Mouse (Mus musculus): ENCODE measurements at regions not wholly inside any gene's neighbourhood (a gene's known extent, or its start where the extent isn't known, plus 50 kb on each side); places are given as distances from the start of the nearest gene placed in this dataset.

- no peaks in the 10 kb centered on the region for H3K9me3 ChIP-seq (ENCODE audit: low read length)
- DNase-seq (ENCODE audit: low spot score) (no peak), ATAC-seq (no peak)
- H3K4me1 ChIP-seq (ENCODE audit: insufficient read depth, low read depth, low read length), result no peaks in the 10 kb centered on the region
- H3K4me2 ChIP-seq (replicated peaks; ENCODE audit: low read depth, low read length), result no peak overlapping the region
- H3K4me3 ChIP-seq (ENCODE audit: low read depth, low read length), result no peak overlapping the region
- TF ChIP-seq EP300 (IDR thresholded peaks at IDR 0.05), result no peak
- no peak for TF ChIP-seq CTCF (IDR thresholded peaks at IDR 0.05)
- no peaks in the 10 kb centered on the region for H3K27me3 ChIP-seq (replicated peaks; ENCODE audit: insufficient read depth, low read length)
- H3K27ac ChIP-seq (ENCODE audit: low read length), result no peak overlapping the region
- H3K9ac ChIP-seq (replicated peaks; ENCODE audit: low read depth), result no peak overlapping the region
- no peaks in the 10 kb centered on the region for H3K36me3 ChIP-seq (ENCODE audit: insufficient read depth, low read length)
Measured at GRCm38 (mm10) chr8:76799998-76800397, 99.2 kb upstream of the Nr3c2 start.

GRCm38 (mm10) chr8:76823456-76823855 is 75.8 kb upstream of the Nr3c2 start:
- H3K27me3 ChIP-seq (replicated peaks; ENCODE audit: insufficient read depth, low read length), result no peaks in the 10 kb centered on the region
- H3K9ac ChIP-seq (replicated peaks; ENCODE audit: low read depth), result no peak overlapping the region
- TF ChIP-seq CTCF (IDR thresholded peaks at IDR 0.05) (no peak), EP300 (IDR thresholded peaks at IDR 0.05) (no peak)
- 51% methylated on average over 2 of the region's 2 CpGs for WGBS
- no peaks in the 10 kb centered on the region for H3K36me3 ChIP-seq (ENCODE audit: insufficient read depth, low read length)
- no peaks in the 10 kb centered on the region for H3K9me3 ChIP-seq (ENCODE audit: low read length)
- no peak overlapping the region for H3K27ac ChIP-seq (ENCODE audit: low read length)
- DNase-seq (ENCODE audit: low spot score) (no peak), ATAC-seq (no peak)
- H3K4me3 ChIP-seq (ENCODE audit: low read depth, low read length), result no peak overlapping the region
- H3K4me1 ChIP-seq (ENCODE audit: insufficient read depth, low read depth, low read length), result no peaks in the 10 kb centered on the region
- H3K4me2 ChIP-seq (replicated peaks; ENCODE audit: low read depth, low read length), result no peak overlapping the region

Data from lung, postnatal 0 days (tissue).